Comparison of ENCODE assay signal across 29 mouse cellular contexts in the genomic region with DNA sequence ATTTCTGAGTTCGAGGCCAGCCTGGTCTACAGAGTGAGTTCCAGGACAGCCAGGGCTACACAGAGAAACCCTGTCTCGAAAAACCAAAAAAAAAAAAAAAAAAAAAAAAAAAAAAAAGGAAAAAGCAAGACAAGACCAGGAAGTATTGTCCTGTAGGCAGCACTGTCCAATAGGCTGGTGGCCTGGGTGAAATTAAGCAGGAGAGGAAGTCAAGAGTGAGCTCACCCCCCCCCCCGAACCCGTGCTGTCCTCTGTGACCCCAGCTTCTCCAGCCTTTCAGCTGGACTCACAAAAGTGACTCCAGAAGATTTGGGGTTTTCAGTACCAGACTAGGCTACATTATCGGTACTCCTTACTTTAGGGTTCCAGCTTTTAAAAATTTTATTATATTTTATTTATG. TPM values are rescaled to one million over a fixed set of nuclear protein-coding genes. Genes with fewer than 3 reads are reported as not detected.
DNase-seq lines count a peak whose midpoint lies in the region; ATAC-seq and TF ChIP-seq lines count a peak whose summit lies in the region.
"Had no signal": no experiment of that assay in that cellular context is flagged by ENCODE, and none has a peak within 500 bp of the region (broad histone marks: within the 10 kb centered on the region; RNA-seq: fewer than 3 reads in every experiment).

No protein-coding gene starts in this region.

- WGBS in stomach, postnatal 0 days: 80% methylated on average over 4 of the region's 5 CpGs

- peak; percentile 47; the same call in 1 of the 2 replicates for ATAC-seq in megakaryocyte, adult 5-6 weeks (ENCODE audit: poor library complexity, severe bottlenecking)
- ATAC-seq in stomach, postnatal 0 days (ENCODE audit: low FRiP score, low TSS enrichment): no peak
- ATAC-seq: forebrain, embryonic 15.5 days; hindbrain, postnatal 0 days; inflammation-experienced regulatory T-cells, adult 6 months had no signal

- peaks cover 26% of the 10 kb centered on the region for H3K4me1 ChIP-seq in bone marrow macrophage, adult 2 months (ENCODE audit: control insufficient read depth, insufficient read depth, low read length)
- no peaks in the 10 kb centered on the region for H3K4me1 ChIP-seq in stomach, postnatal 0 days (replicated peaks; ENCODE audit: control insufficient read depth, insufficient read depth)
- H3K4me1 ChIP-seq: embryonic facial prominence, embryonic 13.5 days had no signal

- intact Hi-C loops in heart, postnatal 10 days (cut with DNase I): no loop called here

- TF ChIP-seq EP300 in stomach, postnatal 0 days (optimal IDR thresholded peaks at IDR 0.05): no peak

- H3K27ac ChIP-seq in bone marrow macrophage, adult 2 months (ENCODE audit: insufficient read depth, low read depth, low read length): peak overlapping the region; percentile 94
- H3K27ac ChIP-seq in stomach, postnatal 0 days (replicated peaks): no peak overlapping the region
- H3K27ac ChIP-seq: embryonic facial prominence, embryonic 10.5 days; embryonic facial prominence, embryonic 13.5 days; forebrain, embryonic 12.5 days; forebrain, embryonic 15.5 days; heart, embryonic 15.5 days; hindbrain, embryonic 14.5 days; hindbrain, postnatal 0 days had no signal

- H3K4me2 ChIP-seq in stomach, postnatal 0 days (replicated peaks; ENCODE audit: low read depth): no peak overlapping the region
- H3K4me2 ChIP-seq: embryonic facial prominence, embryonic 13.5 days; forebrain, embryonic 12.5 days; forebrain, embryonic 15.5 days; heart, embryonic 12.5 days; heart, embryonic 15.5 days; hindbrain, embryonic 14.5 days had no signal

- no peak overlapping the region for H3K4me3 ChIP-seq in bone marrow macrophage, adult 2 months (ENCODE audit: insufficient read depth, low read length)
- no peak overlapping the region for H3K4me3 ChIP-seq in stomach, postnatal 0 days (ENCODE audit: low read depth, low read length)
- H3K4me3 ChIP-seq: embryonic facial prominence, embryonic 10.5 days; embryonic facial prominence, embryonic 13.5 days; erythroblast, embryonic 14.5 days; forebrain, embryonic 12.5 days; forebrain, embryonic 15.5 days; heart, embryonic 12.5 days; heart, embryonic 15.5 days had no signal

- no peaks in the 10 kb centered on the region for H3K9me3 ChIP-seq in stomach, postnatal 0 days (ENCODE audit: control insufficient read depth, low read length)
- H3K9me3 ChIP-seq: embryonic facial prominence, embryonic 10.5 days; embryonic facial prominence, embryonic 13.5 days; forebrain, embryonic 12.5 days; forebrain, embryonic 15.5 days; G1E; heart, embryonic 15.5 days had no signal

- no peak overlapping the region for H3K9ac ChIP-seq in stomach, postnatal 0 days (ENCODE audit: low read length)
- H3K9ac ChIP-seq: embryonic facial prominence, embryonic 13.5 days; forebrain, embryonic 12.5 days; forebrain, embryonic 15.5 days; heart, embryonic 12.5 days; heart, embryonic 15.5 days; hindbrain, embryonic 14.5 days had no signal

- no peaks in the 10 kb centered on the region for H3K36me3 ChIP-seq in stomach, postnatal 0 days (ENCODE audit: control insufficient read depth, insufficient read depth, low read length)
- H3K36me3 ChIP-seq: embryonic facial prominence, embryonic 10.5 days; embryonic facial prominence, embryonic 13.5 days; forebrain, embryonic 12.5 days; forebrain, embryonic 15.5 days; G1E; heart, embryonic 12.5 days; heart, embryonic 15.5 days had no signal

- no peaks in the 10 kb centered on the region for H3K27me3 ChIP-seq in stomach, postnatal 0 days (ENCODE audit: control insufficient read depth, insufficient read depth, low read length)
- H3K27me3 ChIP-seq: embryonic facial prominence, embryonic 13.5 days; forebrain, embryonic 12.5 days; forebrain, embryonic 15.5 days; heart, embryonic 12.5 days; heart, embryonic 15.5 days had no signal

- no peak for TF ChIP-seq POLR2A in bone marrow macrophage, adult 2 months (IDR thresholded peaks at IDR 0.05; ENCODE audit: borderline replicate concordance, low read depth, low read length)

- no peak for TF ChIP-seq CTCF in bone marrow macrophage, adult 2 months (IDR thresholded peaks at IDR 0.05; ENCODE audit: low read depth, low read length)
- TF ChIP-seq CTCF in stomach, postnatal 0 days (IDR thresholded peaks at IDR 0.05; ENCODE audit: low read depth): no peak

- DNase-seq in heart, adult 11 months: peak; percentile 89
- DNase-seq in heart, postnatal 10 days: no peak
- DNase-seq in stomach, postnatal 0 days (ENCODE audit: low spot score): no peak
- no peak for DNase-seq in retina, embryonic 14.5 days (ENCODE audit: low spot score)
- DNase-seq: adrenal gland, adult 2 months; adrenal gland, postnatal 14 days; cerebellum, adult 11-12 months; cerebellum, adult 8-10 months; cerebellum, postnatal 10 days; cerebellum, postnatal 36 days; embryo, embryonic 11 days; gastrocnemius, postnatal 10 days; gastrocnemius, postnatal 36 days; heart, adult 18-20 months; heart, postnatal 14 days; heart, postnatal 4 days had no signal

RNA-seq across cellular contexts. Expression of a gene that starts 5.0 kb away (rescaled TPM):
- 100 to 1,000 TPM; 258 to 270 TPM for total RNA-seq in heart, postnatal 10 days (2021)
- 534 and 556 TPM in 2 replicates for polyA plus RNA-seq in bone marrow macrophage, adult 2 months (2012; ENCODE audit: insufficient read depth, insufficient read length, missing spikeins)
- total RNA-seq in megakaryocyte, adult 5-6 weeks (2015): 418 and 446 TPM in 2 replicates
- total RNA-seq in megakaryocyte, adult 5-6 weeks (2017): 321 and 398 TPM in 2 replicates
- 129 and 147 TPM in 2 replicates for polyA plus RNA-seq in stomach, postnatal 0 days (2015; fragmentation: Nextera tagmentation; extraction: Ambion mirVana)

RNA-seq across cellular contexts. Expression of a gene that starts 23.7 kb away (rescaled TPM):
- 100 to 1,000 TPM; 128 to 134 TPM for total RNA-seq in heart, postnatal 10 days (2021)
- 73.7 and 80.6 TPM in 2 replicates for polyA plus RNA-seq in bone marrow macrophage, adult 2 months (2012; ENCODE audit: insufficient read depth, insufficient read length, missing spikeins)
- 163 and 174 TPM in 2 replicates for total RNA-seq in megakaryocyte, adult 5-6 weeks (2015)
- total RNA-seq in megakaryocyte, adult 5-6 weeks (2017): 137 and 158 TPM in 2 replicates
- 140 and 146 TPM in 2 replicates for polyA plus RNA-seq in stomach, postnatal 0 days (2015; fragmentation: Nextera tagmentation; extraction: Ambion mirVana)
